Mouse (Mus musculus) stomach, embryonic 15.5 days (tissue): Measurements from ENCODE around the gene Plcxd3. TPM values are rescaled to one million over a fixed set of nuclear protein-coding genes. Genes with fewer than 3 reads are reported as not detected.

Experiments used
- ATAC-seq: fragments of 200-750 bp; cut with Nextera tagmentation; 2 replicates; pipeline ENCODE4 v1.8.0; 2017; ENCODE audit warnings: low read depth, moderate number of reproducible peaks, moderate TSS enrichment; ENCODE audit not compliant: insufficient read depth, low FRiP score
- H3K27ac ChIP-seq: fragments of 300-500 bp; sonication (generic); 2 replicates; pipeline ENCODE4 v1.5.1; 2015; ENCODE audit warnings: mild to moderate bottlenecking, inconsistent platforms
- H3K27me3 ChIP-seq: fragments of 300-500 bp; sonication (generic); replicated peaks from 2 replicates; pipeline ENCODE4 v1.6.1; 2015; ENCODE audit warnings: inconsistent platforms
- H3K36me3 ChIP-seq: fragments of 300-500 bp; sonication (generic); 2 replicates; pipeline ENCODE4 v1.6.1; 2015; ENCODE audit warnings: inconsistent platforms
- H3K4me1 ChIP-seq: fragments of 300-500 bp; sonication (generic); 2 replicates; pipeline ENCODE4 v1.6.1; 2015; ENCODE audit warnings: inconsistent platforms
- H3K4me2 ChIP-seq: fragments of 300-500 bp; sonication (generic); 2 replicates; pipeline ENCODE4 v1.6.1; 2015; ENCODE audit warnings: mild to moderate bottlenecking, inconsistent platforms
- H3K4me3 ChIP-seq: fragments of 300-500 bp; sonication (generic); replicated peaks from 2 replicates; pipeline ENCODE4 v1.5.1; 2015; ENCODE audit warnings: inconsistent platforms
- H3K9ac ChIP-seq: fragments of 300-500 bp; sonication (generic); 2 replicates; pipeline ENCODE4 v1.6.1; 2015; ENCODE audit warnings: inconsistent platforms
- H3K9me3 ChIP-seq: fragments of 300-500 bp; sonication (generic); 2 replicates; pipeline ENCODE4 v1.6.1; 2016; ENCODE audit warnings: inconsistent platforms
- WGBS: fragments of 180-500 bp; shearing (Covaris S2); methylation state at CpG from one replicate; pipeline ENCODE4 v1.1.7; 2015; 5-methylcytosine and 5-hydroxymethylcytosine counted together
- polyA plus RNA-seq: library from polyadenylated mRNA; unstranded; fragments of >200 nt; fragmentation: Nextera tagmentation; extraction: Ambion mirVana; gene quantifications from 2 replicates; pipeline ENCODE4 v1.2.1, GENCODE M21; 2015

Plcxd3 gene
- polyA plus RNA-seq, 1 experiment from 2014 or later, result 3.5 TPM

GRCm38 (mm10) chr15:4400096-4400495 is 24.8 kb downstream of the Plcxd3 start:
- no peak overlapping the region for H3K9ac ChIP-seq
- no peak overlapping the region for H3K27ac ChIP-seq
- no peaks in the 10 kb centered on the region for H3K36me3 ChIP-seq
- 75% methylated on average over 4 of the region's 4 CpGs for WGBS
- H3K27me3 ChIP-seq, result no peaks in the 10 kb centered on the region
- no peaks in the 10 kb centered on the region for H3K4me1 ChIP-seq
- H3K4me2 ChIP-seq, result no peak overlapping the region
- H3K4me3 ChIP-seq, result no peak overlapping the region
- no peaks in the 10 kb centered on the region for H3K9me3 ChIP-seq
- no peak for ATAC-seq

- H3K36me3 ChIP-seq, result no peaks in the 10 kb centered on the region
- H3K4me3 ChIP-seq, result no peak overlapping the region
- H3K9ac ChIP-seq, result no peak overlapping the region
- no peaks in the 10 kb centered on the region for H3K9me3 ChIP-seq
- no peak for ATAC-seq
- 66% methylated on average over 2 of the region's 2 CpGs for WGBS
- no peaks in the 10 kb centered on the region for H3K4me1 ChIP-seq
- H3K27me3 ChIP-seq, result no peaks in the 10 kb centered on the region
- H3K4me2 ChIP-seq, result no peak overlapping the region
- no peak overlapping the region for H3K27ac ChIP-seq
Measured at GRCm38 (mm10) chr15:4411333-4411732, 36.0 kb downstream of the Plcxd3 start.

GRCm38 (mm10) chr15:4440081-4440480 is 64.8 kb downstream of the Plcxd3 start:
- H3K27ac ChIP-seq, result no peak overlapping the region
- no peak overlapping the region for H3K9ac ChIP-seq
- no peaks in the 10 kb centered on the region for H3K27me3 ChIP-seq
- no peaks in the 10 kb centered on the region for H3K4me1 ChIP-seq
- no peak for ATAC-seq
- H3K4me2 ChIP-seq, result no peak overlapping the region
- H3K4me3 ChIP-seq, result no peak overlapping the region
- no peaks in the 10 kb centered on the region for H3K36me3 ChIP-seq
- no peaks in the 10 kb centered on the region for H3K9me3 ChIP-seq

DNA sequence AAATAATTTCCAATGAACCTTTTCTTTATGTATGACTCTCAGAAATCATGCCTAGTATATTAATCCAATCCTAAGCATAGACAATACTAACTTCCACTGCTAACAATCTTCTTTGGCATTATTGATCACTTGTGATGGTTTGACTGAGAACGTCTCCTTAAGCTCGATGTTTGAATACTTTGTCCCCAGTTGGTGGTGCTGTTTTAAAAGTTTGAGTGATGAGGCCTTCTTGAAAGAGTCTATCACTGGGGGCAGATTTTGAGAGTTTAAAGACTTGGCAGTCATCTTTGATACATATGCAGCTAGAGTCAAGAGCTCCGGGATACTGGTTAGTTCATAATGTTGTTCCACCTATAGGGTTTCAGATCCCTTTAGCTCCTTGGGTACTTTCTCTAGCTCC is 120.9 kb downstream of the Plcxd3 start:
- ATAC-seq, result no peak
- no peak overlapping the region for H3K4me3 ChIP-seq
- H3K9me3 ChIP-seq, result no peaks in the 10 kb centered on the region
- no peak overlapping the region for H3K9ac ChIP-seq
- H3K27me3 ChIP-seq, result no peaks in the 10 kb centered on the region
- WGBS, result 77% methylated on average over 3 of the region's 3 CpGs
- no peaks in the 10 kb centered on the region for H3K4me1 ChIP-seq
- H3K36me3 ChIP-seq, result no peaks in the 10 kb centered on the region
- no peak overlapping the region for H3K27ac ChIP-seq
- H3K4me2 ChIP-seq, result no peak overlapping the region

DNA sequence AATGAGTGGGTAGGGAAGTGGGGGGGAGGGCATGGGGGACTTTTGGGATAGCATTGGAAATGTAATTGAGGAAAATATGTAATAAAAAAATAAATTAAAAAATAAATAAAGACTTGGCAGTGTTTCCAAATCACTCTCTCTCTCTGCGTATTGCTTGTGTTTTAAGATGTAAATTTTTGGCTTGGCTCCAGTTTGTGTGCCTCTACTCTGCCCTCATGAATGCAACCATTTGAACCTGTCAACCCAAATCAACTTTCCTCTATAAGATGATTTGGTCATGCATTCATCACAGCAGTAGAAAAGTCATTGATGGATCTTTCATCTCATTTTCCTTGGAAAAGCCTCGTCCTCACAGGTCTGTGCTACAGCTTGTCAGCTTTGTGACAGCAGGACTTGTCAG is 121.7 kb downstream of the Plcxd3 start:
- no peaks in the 10 kb centered on the region for H3K36me3 ChIP-seq
- 61% methylated on average over 2 of the region's 2 CpGs for WGBS
- no peak for ATAC-seq
- no peak overlapping the region for H3K9ac ChIP-seq
- H3K4me3 ChIP-seq, result no peak overlapping the region
- no peaks in the 10 kb centered on the region for H3K4me1 ChIP-seq
- no peak overlapping the region for H3K27ac ChIP-seq
- no peaks in the 10 kb centered on the region for H3K27me3 ChIP-seq
- no peaks in the 10 kb centered on the region for H3K9me3 ChIP-seq
- H3K4me2 ChIP-seq, result no peak overlapping the region

DNA sequence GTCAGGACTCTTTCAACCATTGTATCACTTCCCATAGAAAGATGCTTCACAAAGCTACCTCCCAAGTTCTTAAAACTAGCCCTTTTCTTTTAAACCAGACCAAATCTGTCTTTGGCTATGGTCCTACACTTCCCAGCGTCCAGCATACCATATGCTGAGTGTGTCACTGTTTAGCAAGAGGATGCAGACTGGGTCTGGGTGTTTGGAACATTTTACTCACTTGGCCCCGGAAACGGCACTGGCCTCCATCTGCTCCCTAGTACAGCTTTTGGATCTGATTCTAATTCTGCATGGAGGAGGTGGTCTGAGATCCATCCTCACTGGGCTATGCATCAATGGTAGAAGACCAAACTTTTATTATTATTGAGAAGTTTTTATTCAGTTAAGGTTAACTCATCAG is 122.7 kb downstream of the Plcxd3 start:
- Histone ChIP-seq H3K9me3 (no peaks in the 10 kb centered on the region), H3K9ac (no peak overlapping the region), H3K4me3 (no peak overlapping the region), H3K4me1 (no peaks in the 10 kb centered on the region), H3K4me2 (no peak overlapping the region), H3K27ac (no peak overlapping the region), H3K27me3 (no peaks in the 10 kb centered on the region), H3K36me3 (no peaks in the 10 kb centered on the region)
- 78% methylated on average over 3 of the region's 3 CpGs for WGBS
- no peak for ATAC-seq

- Histone ChIP-seq H3K4me2 (no peak overlapping the region), H3K27me3 (no peaks in the 10 kb centered on the region), H3K4me3 (no peak overlapping the region), H3K9ac (no peak overlapping the region), H3K36me3 (no peaks in the 10 kb centered on the region), H3K4me1 (no peaks in the 10 kb centered on the region), H3K27ac (no peak overlapping the region), H3K9me3 (no peaks in the 10 kb centered on the region)
- no peak for ATAC-seq
- 72% methylated on average over 3 of the region's 3 CpGs for WGBS
Measured at GRCm38 (mm10) chr15:4503366-4503765, 128.1 kb downstream of the Plcxd3 start.

DNA sequence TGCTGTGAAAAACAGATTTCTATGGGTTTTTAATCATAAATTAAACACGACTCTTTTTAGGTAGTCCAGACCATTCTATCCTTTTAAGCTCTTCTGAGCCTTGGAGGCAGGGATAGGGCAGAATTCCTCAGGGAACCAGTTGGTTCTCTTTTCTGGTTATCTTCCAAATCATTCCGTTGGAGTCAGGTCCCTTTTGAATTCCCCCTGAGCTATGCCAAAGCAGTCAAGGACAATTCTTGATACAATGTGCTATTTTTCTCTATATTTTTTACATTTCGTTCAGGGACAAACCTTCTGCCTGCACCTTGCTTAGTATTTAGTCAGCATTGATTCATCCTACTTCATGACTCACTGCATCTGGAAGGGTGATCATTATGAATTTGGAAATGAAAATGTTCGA is 128.5 kb downstream of the Plcxd3 start:
- no peak overlapping the region for H3K27ac ChIP-seq
- no peak overlapping the region for H3K4me2 ChIP-seq
- H3K4me1 ChIP-seq, result no peaks in the 10 kb centered on the region
- no peaks in the 10 kb centered on the region for H3K9me3 ChIP-seq
- H3K4me3 ChIP-seq, result no peak overlapping the region
- no peak for ATAC-seq
- no peaks in the 10 kb centered on the region for H3K27me3 ChIP-seq
- no peak overlapping the region for H3K9ac ChIP-seq
- H3K36me3 ChIP-seq, result no peaks in the 10 kb centered on the region
- 75% methylated on average over 4 of the region's 4 CpGs for WGBS

GRCm38 (mm10) chr15:4514724-4515123 is 139.4 kb downstream of the Plcxd3 start:
- H3K4me1 ChIP-seq, result no peaks in the 10 kb centered on the region
- no peak overlapping the region for H3K4me3 ChIP-seq
- no peaks in the 10 kb centered on the region for H3K36me3 ChIP-seq
- whole genome bisulfite sequencing, result 75% methylated on average over 1 of the region's 1 CpGs
- no peaks in the 10 kb centered on the region for H3K9me3 ChIP-seq
- ATAC-seq, result no peak
- no peak overlapping the region for H3K9ac ChIP-seq
- no peak overlapping the region for H3K27ac ChIP-seq
- no peaks in the 10 kb centered on the region for H3K27me3 ChIP-seq
- no peak overlapping the region for H3K4me2 ChIP-seq

DNA sequence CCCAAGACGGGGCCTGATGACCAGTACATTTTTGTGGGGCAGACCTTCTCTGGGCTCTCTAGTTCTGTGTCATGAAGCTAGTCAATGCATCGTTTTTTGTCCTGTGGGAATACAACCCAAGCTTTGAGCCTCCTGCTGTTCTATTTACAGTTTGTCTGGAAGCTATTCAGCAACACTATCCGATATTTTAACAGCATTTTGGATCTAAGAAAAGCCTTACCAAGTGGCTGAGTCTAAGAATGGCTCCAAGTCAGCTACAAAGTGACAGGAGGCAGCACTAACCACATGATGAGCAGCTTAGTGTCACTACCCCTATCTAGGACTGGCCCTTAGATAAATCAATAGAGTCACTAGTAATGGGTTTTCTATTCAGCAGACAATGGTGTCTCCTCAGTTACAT is 149.3 kb downstream of the Plcxd3 start:
- ATAC-seq, result no peak
- WGBS, result 77% methylated on average over 3 of the region's 3 CpGs

GRCm38 (mm10) chr15:4533700-4534099 is 158.4 kb downstream of the Plcxd3 start:
- Histone ChIP-seq H3K27me3 (no peaks in the 10 kb centered on the region), H3K9ac (no peak overlapping the region), H3K36me3 (no peaks in the 10 kb centered on the region), H3K4me1 (no peaks in the 10 kb centered on the region), H3K4me2 (no peak overlapping the region), H3K9me3 (no peaks in the 10 kb centered on the region), H3K4me3 (no peak overlapping the region), H3K27ac (no peak overlapping the region)
- no peak for ATAC-seq
- 88% methylated on average over 2 of the region's 2 CpGs for WGBS

More for the DNA sequence above, 149.3 kb downstream of the Plcxd3 start:
- H3K9ac ChIP-seq, result no peak overlapping the region
- H3K4me2 ChIP-seq, result no peak overlapping the region
- no peak overlapping the region for H3K4me3 ChIP-seq
- H3K27ac ChIP-seq, result no peak overlapping the region
- H3K9me3 ChIP-seq, result no peaks in the 10 kb centered on the region
- H3K27me3 ChIP-seq, result no peaks in the 10 kb centered on the region
- H3K36me3 ChIP-seq, result no peaks in the 10 kb centered on the region
- no peaks in the 10 kb centered on the region for H3K4me1 ChIP-seq

GRCm38 (mm10) chr15:4559121-4559520 is 183.8 kb downstream of the Plcxd3 start:
- Histone ChIP-seq H3K27me3 (no peaks in the 10 kb centered on the region), H3K4me3 (no peak overlapping the region), H3K4me2 (no peak overlapping the region), H3K36me3 (no peaks in the 10 kb centered on the region), H3K4me1 (no peaks in the 10 kb centered on the region), H3K9ac (no peak overlapping the region), H3K9me3 (no peaks in the 10 kb centered on the region), H3K27ac (no peak overlapping the region)
- ATAC-seq, result no peak
- 74% methylated on average over 5 of the region's 5 CpGs for WGBS

DNA sequence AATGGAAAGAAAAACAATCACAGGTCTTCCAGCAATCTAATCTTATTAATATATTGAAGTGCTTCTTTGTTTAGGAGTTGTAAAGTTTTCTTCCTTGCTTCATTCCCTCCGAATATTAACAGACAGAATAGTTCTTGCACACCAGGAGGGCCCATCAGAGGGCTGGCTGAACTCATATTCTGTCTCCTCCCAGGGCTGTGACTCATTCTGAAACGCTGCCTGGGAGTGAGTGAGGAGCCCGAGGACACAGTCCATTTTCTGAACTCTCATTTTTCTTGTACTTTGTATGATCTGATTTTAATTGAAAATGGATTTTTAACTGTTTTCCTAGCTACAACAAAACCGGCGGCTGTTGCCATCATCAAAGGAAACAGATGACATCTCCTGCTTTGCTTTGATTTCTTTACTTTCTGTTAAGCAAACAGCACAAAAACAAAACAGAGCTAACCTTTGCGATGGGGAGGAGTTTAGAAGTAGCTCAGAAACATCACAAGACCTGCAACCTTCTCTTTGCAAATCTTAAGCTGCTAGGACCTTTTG is 186.2 kb downstream of the Plcxd3 start:
- no peak overlapping the region for H3K9ac ChIP-seq
- no peaks in the 10 kb centered on the region for H3K27me3 ChIP-seq
- no peak overlapping the region for H3K27ac ChIP-seq
- ATAC-seq, result no peak
- H3K4me3 ChIP-seq, result no peak overlapping the region
- no peaks in the 10 kb centered on the region for H3K4me1 ChIP-seq
- H3K36me3 ChIP-seq, result no peaks in the 10 kb centered on the region
- no peaks in the 10 kb centered on the region for H3K9me3 ChIP-seq
- H3K4me2 ChIP-seq, result no peak overlapping the region
- 51% methylated on average over 6 of the region's 6 CpGs for WGBS
